Mouse (Mus musculus) CH12.LX (cell line): ENCODE data around the gene Mme. TPM values are rescaled to one million over a fixed set of nuclear protein-coding genes. Genes with fewer than 3 reads are reported as not detected.

Experiments
- DNase-seq: peaks from one replicate; pipeline ENCODE4 v3.0.0-alpha.2; 2013; ENCODE audit errors: extremely low read depth
- H3K27ac ChIP-seq: 2 replicates; pipeline ENCODE4 v1.5.1; 2012; ENCODE audit warnings: low read depth, mild to moderate bottlenecking, control low read depth, moderate library complexity; ENCODE audit not compliant: insufficient read depth
- H3K27me3 ChIP-seq: replicated peaks from 2 replicates; pipeline ENCODE3; 2012; ENCODE audit warnings: inconsistent platforms
- H3K36me3 ChIP-seq, 2 experiments: replicated peaks in 1 of 2; 2 replicates each; pipeline versions ENCODE3 to v1.6.1; 2012; ENCODE audit warnings: inconsistent platforms in 1 of 2, low read length in 1 of 2, mild to moderate bottlenecking in 1 of 2, mixed read lengths in 1 of 2, moderate library complexity in 1 of 2; ENCODE audit not compliant: control insufficient read depth in 1 of 2, insufficient read depth in 1 of 2
- H3K4me1 ChIP-seq, 2 experiments: 2 replicates each; pipeline ENCODE4 v1.6.1; 2012; ENCODE audit warnings: inconsistent platforms in 1 of 2, moderate library complexity in 1 of 2; ENCODE audit not compliant: insufficient read depth in 2 of 2, control insufficient read depth in 1 of 2
- H3K4me2 ChIP-seq: 2 replicates; pipeline ENCODE4 v1.6.1; 2012; ENCODE audit warnings: low read depth, mild to moderate bottlenecking, control low read depth; ENCODE audit not compliant: poor library complexity, insufficient read depth, severe bottlenecking
- H3K4me3 ChIP-seq, 3 experiments: fragments of 150-350 bp in 1 of 3; sonication (generic) in 1 of 3; replicated peaks in 1 of 3; 2 replicates each; pipeline versions ENCODE3 to v1.5.1; 2011 to 2012; ENCODE audit warnings: low read depth in 2 of 3, low read length in 2 of 3, mild to moderate bottlenecking in 2 of 3, moderate library complexity in 2 of 3, control low read depth in 1 of 3, improper control_type of control experiment in 1 of 3, inconsistent platforms in 1 of 3, mixed read lengths in 1 of 3; ENCODE audit not compliant: poor library complexity in 1 of 3
- H3K79me2 ChIP-seq: replicated peaks from 2 replicates; pipeline ENCODE4 v1.6.1; 2012; ENCODE audit warnings: mild to moderate bottlenecking, moderate library complexity; ENCODE audit not compliant: control insufficient read depth, poor library complexity, insufficient read depth, severe bottlenecking; ENCODE audit errors: extremely low read depth
- H3K9ac ChIP-seq: 2 replicates; pipeline ENCODE4 v1.6.1; 2012; ENCODE audit warnings: low read depth, mild to moderate bottlenecking, control low read depth, moderate library complexity; ENCODE audit not compliant: insufficient read depth
- H3K9me3 ChIP-seq: replicated peaks from 2 replicates; pipeline ENCODE3; 2012; ENCODE audit warnings: low read length, inconsistent platforms, mixed read lengths
- BHLHE40 ChIP-seq: IDR thresholded peaks from 2 replicates; pipeline ENCODE4 v1.6.1; 2011; ENCODE audit warnings: mild to moderate bottlenecking, low read depth, low read length, improper control_type of control experiment
- CHD1 ChIP-seq: IDR thresholded peaks from 2 replicates; pipeline ENCODE4 v1.6.1; 2012; ENCODE audit warnings: low read depth, low read length, improper control_type of control experiment, inconsistent platforms
- CHD2 ChIP-seq: IDR thresholded peaks from 2 replicates; pipeline ENCODE4 v1.6.1; 2011; ENCODE audit warnings: low read length, improper control_type of control experiment
- CTCF ChIP-seq, 2 experiments: IDR thresholded peaks in 1 of 2; conservative IDR thresholded peaks in 1 of 2; 2 replicates each; pipeline ENCODE4 v1.5.1; 2011 to 2012; ENCODE audit warnings: low read depth in 2 of 2, low read length in 2 of 2, improper control_type of control experiment in 1 of 2, inconsistent platforms in 1 of 2, mild to moderate bottlenecking in 1 of 2, moderate library complexity in 1 of 2
- EP300 ChIP-seq: IDR thresholded peaks from 2 replicates; pipeline ENCODE4 v1.6.1; 2011; ENCODE audit warnings: low read length, improper control_type of control experiment
- ETS1 ChIP-seq: conservative IDR thresholded peaks from 2 replicates; pipeline ENCODE4 v1.6.1; 2012; ENCODE audit warnings: low read depth, mild to moderate bottlenecking, inconsistent platforms, low read length, improper control_type of control experiment, moderate library complexity
- GABPA ChIP-seq: IDR thresholded peaks from 2 replicates; pipeline ENCODE4 v1.6.1; 2012; ENCODE audit warnings: low read depth, low read length, improper control_type of control experiment, inconsistent platforms; ENCODE audit not compliant: insufficient replicate concordance
- HCFC1 ChIP-seq: IDR thresholded peaks from 2 replicates; pipeline ENCODE4 v1.6.1; 2012; ENCODE audit warnings: low read depth, mild to moderate bottlenecking, inconsistent platforms, low read length, improper control_type of control experiment
- IRF4 ChIP-seq: IDR thresholded peaks from 2 replicates; pipeline ENCODE4 v1.6.1; 2014; ENCODE audit warnings: low read depth, mild to moderate bottlenecking, inconsistent platforms, low read length, improper control_type of control experiment
- JUND ChIP-seq: conservative IDR thresholded peaks from 2 replicates; pipeline ENCODE4 v1.6.1; 2011; ENCODE audit warnings: low read depth, low read length, improper control_type of control experiment
- KAT2A ChIP-seq: IDR thresholded peaks from 2 replicates; pipeline ENCODE4 v1.6.1; 2012; ENCODE audit warnings: low read length, improper control_type of control experiment, inconsistent platforms; ENCODE audit not compliant: insufficient replicate concordance
- MAFK ChIP-seq: IDR thresholded peaks from 2 replicates; pipeline ENCODE4 v1.6.1; 2011; ENCODE audit warnings: low read length, improper control_type of control experiment; ENCODE audit not compliant: insufficient replicate concordance
- MEF2A ChIP-seq: IDR thresholded peaks from 2 replicates; pipeline ENCODE4 v1.6.1; 2014; ENCODE audit warnings: low read depth, mild to moderate bottlenecking, inconsistent platforms, low read length, improper control_type of control experiment, borderline replicate concordance
- MYC ChIP-seq: IDR thresholded peaks from 2 replicates; pipeline ENCODE4 v1.6.1; 2011; ENCODE audit warnings: low read depth, mild to moderate bottlenecking, improper control_type of control experiment, low read length
- NELFE ChIP-seq: IDR thresholded peaks from 2 replicates; pipeline ENCODE4 v1.6.1; 2011; ENCODE audit warnings: low read depth, low read length, improper control_type of control experiment
- PAX5 ChIP-seq: IDR thresholded peaks from 2 replicates; pipeline ENCODE4 v1.6.1; 2012; ENCODE audit warnings: low read length, inconsistent platforms, mixed read lengths
- POLR2A ChIP-seq: IDR thresholded peaks from 2 replicates; pipeline ENCODE4 v1.6.1; 2011; ENCODE audit warnings: low read depth, mild to moderate bottlenecking, improper control_type of control experiment, low read length
- POLR2AphosphoS2 ChIP-seq: IDR thresholded peaks from 2 replicates; pipeline ENCODE4 v1.6.1; 2011; ENCODE audit warnings: low read depth, low read length, improper control_type of control experiment
- RAD21 ChIP-seq: IDR thresholded peaks from 2 replicates; pipeline ENCODE4 v1.6.1; 2011; ENCODE audit warnings: low read depth, mild to moderate bottlenecking, low read length, improper control_type of control experiment, moderate library complexity
- RCOR1 ChIP-seq: conservative IDR thresholded peaks from 2 replicates; pipeline ENCODE4 v1.6.1; 2012; ENCODE audit warnings: low read depth, mild to moderate bottlenecking, inconsistent platforms, low read length, improper control_type of control experiment
- SIN3A ChIP-seq: IDR thresholded peaks from 2 replicates; pipeline ENCODE4 v1.6.1; 2012; ENCODE audit warnings: low read length, improper control_type of control experiment, inconsistent platforms
- SMC3 ChIP-seq: IDR thresholded peaks from 2 replicates; pipeline ENCODE4 v1.6.1; 2011; ENCODE audit warnings: low read depth, low read length, improper control_type of control experiment
- TCF12 ChIP-seq: IDR thresholded peaks from 2 replicates; pipeline ENCODE4 v1.6.1; 2014; ENCODE audit warnings: low read depth, mild to moderate bottlenecking, inconsistent platforms, low read length, improper control_type of control experiment
- UBTF ChIP-seq: IDR thresholded peaks from 2 replicates; pipeline ENCODE4 v1.6.1; 2012; ENCODE audit warnings: low read depth, mild to moderate bottlenecking, inconsistent platforms, low read length, improper control_type of control experiment, moderate library complexity
- USF1 ChIP-seq: IDR thresholded peaks from 2 replicates; pipeline ENCODE4 v1.6.1; 2014; ENCODE audit warnings: low read depth, mild to moderate bottlenecking, inconsistent platforms, low read length, improper control_type of control experiment
- USF2 ChIP-seq: conservative IDR thresholded peaks from 2 replicates; pipeline ENCODE4 v1.6.1; 2011; ENCODE audit warnings: low read depth, low read length, improper control_type of control experiment
- ZC3H11A ChIP-seq: IDR thresholded peaks from 2 replicates; pipeline ENCODE4 v1.6.1; 2012; ENCODE audit warnings: low read depth, mild to moderate bottlenecking, inconsistent platforms, low read length, improper control_type of control experiment
- ZNF384 ChIP-seq: IDR thresholded peaks from 2 replicates; pipeline ENCODE4 v1.6.1; 2012; ENCODE audit warnings: low read depth, low read length, improper control_type of control experiment, inconsistent platforms
- dilution Hi-C: fragments of 300-500 bp; cut with MboI; formaldehyde crosslinking; loops from 2 replicates; pipeline ENCODE4 v1.14.3; 2020; ENCODE audit warnings: low sequenced_read_pairs; ENCODE audit not compliant: extremely low pct_unique_long_range_greater_than_20kb, extremely low pct_ligation_motif_present
- in situ Hi-C: fragments of 300-500 bp; cut with MboI; formaldehyde crosslinking; loops from 3 replicates; pipeline ENCODE4 v1.14.3; 2019; ENCODE audit warnings: low sequenced_read_pairs, low pct_ligation_motif_present, low pct_unique_long_range_greater_than_20kb, mixed read lengths
- polyA plus RNA-seq: library from polyadenylated mRNA; unstranded; fragments of >175 nt; gene quantifications from 2 replicates; pipeline ENCODE4 v1.2.1, GENCODE M21; 2012; ENCODE audit warnings: low read depth; ENCODE audit not compliant: insufficient read length
- total RNA-seq, 2 experiments: library from RNA; depleted of rRNA; stranded (reverse); fragments of 300-350 nt in 1 of 2; fragments of >200 nt in 1 of 2; gene quantifications; 2 replicates each; pipeline ENCODE4 v1.2.3; 2012 to 2014

Mme gene
- total and polyA plus RNA-seq, 3 experiments, result not detected

DNA sequence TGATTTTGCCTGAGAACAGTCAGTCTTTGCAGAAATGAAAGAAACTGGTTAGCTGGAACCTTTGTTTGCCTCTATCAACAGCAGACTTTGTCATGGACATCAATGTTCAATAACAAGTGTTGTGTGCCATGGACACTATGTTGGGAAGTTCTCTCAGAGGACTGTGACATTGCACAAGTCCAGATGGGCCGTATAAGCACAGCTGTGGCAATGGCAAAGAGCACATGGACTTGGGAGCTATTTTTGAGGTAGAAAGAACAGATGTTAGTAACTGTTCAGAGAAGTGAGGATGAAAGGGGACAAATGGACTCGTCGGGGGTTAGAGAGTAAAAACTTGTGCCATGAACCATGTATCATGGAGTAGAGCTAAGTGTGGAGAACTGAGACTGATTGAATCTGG is 165.1 kb downstream of the Mme start:
- H3K27ac ChIP-seq, result no peak overlapping the region
- H3K9me3 ChIP-seq, result no peaks in the 10 kb centered on the region
- no peaks in the 10 kb centered on the region for H3K4me1 ChIP-seq
- no peak overlapping the region for H3K4me2 ChIP-seq
- H3K27me3 ChIP-seq, result no peaks in the 10 kb centered on the region
- dilution Hi-C loops, result no loop called here
- no peaks in the 10 kb centered on the region for H3K79me2 ChIP-seq
- no peaks in the 10 kb centered on the region for H3K36me3 ChIP-seq
- DNase-seq, result no peak
- TF ChIP-seq USF1 (no peak), JUND (no peak), CTCF (conservative IDR thresholded peaks at IDR 0.05 in 1 of 2, IDR thresholded peaks at IDR 0.05 in 1 of 2; ENCODE audit: low read depth in 2 of 2, low read length in 2 of 2) (no peak), MAFK (no peak), EP300 (no peak), BHLHE40 (no peak), ETS1 (no peak), ZNF384 (no peak), KAT2A (no peak), ZC3H11A (no peak), USF2 (no peak), MYC (no peak), RAD21 (no peak), POLR2AphosphoS2 (no peak), UBTF (no peak), HCFC1 (no peak), PAX5 (no peak), GABPA (no peak), RCOR1 (no peak)
- no peak overlapping the region for H3K9ac ChIP-seq
- in situ Hi-C loops, result no loop called here
- H3K4me3 ChIP-seq, result no peak overlapping the region

DNA sequence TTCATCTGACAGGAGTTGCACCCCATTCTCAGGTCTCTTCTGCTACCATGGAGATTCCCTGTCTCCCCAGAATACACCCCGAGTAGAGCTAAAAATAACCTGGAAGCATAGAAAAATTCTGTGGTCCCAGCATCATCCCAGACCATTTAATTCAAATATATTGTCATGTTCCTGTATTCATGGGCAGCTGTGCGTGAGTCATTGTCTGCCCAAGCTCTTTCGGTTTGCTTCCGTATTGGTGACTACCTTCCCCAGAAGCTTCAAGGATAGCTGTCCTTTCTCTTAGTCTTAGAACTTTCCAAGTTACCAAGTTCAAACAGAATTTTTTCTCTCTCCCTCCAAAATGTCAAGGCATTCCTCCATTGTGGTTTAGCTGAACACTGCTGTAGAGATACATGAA is 169.7 kb downstream of the Mme start:
- dilution Hi-C loops, result no loop called here
- Histone ChIP-seq H3K4me1 (no peaks in the 10 kb centered on the region), H3K36me3 (no peaks in the 10 kb centered on the region), H3K4me3 (no peak overlapping the region), H3K9me3 (no peaks in the 10 kb centered on the region), H3K9ac (no peak overlapping the region), H3K27me3 (no peaks in the 10 kb centered on the region), H3K79me2 (no peaks in the 10 kb centered on the region), H3K27ac (no peak overlapping the region), H3K4me2 (no peak overlapping the region)
- TF ChIP-seq CHD2, result no peak
- no peak for TF ChIP-seq POLR2AphosphoS2
- TF ChIP-seq POLR2A, result no peak
- TF ChIP-seq RCOR1, result no peak
- TF ChIP-seq SIN3A, result no peak
- TF ChIP-seq IRF4, result no peak
- no peak for TF ChIP-seq RAD21
- TF ChIP-seq USF1, result no peak
- no peak for TF ChIP-seq HCFC1
- no peak for TF ChIP-seq CTCF (conservative IDR thresholded peaks at IDR 0.05 in 1 of 2, IDR thresholded peaks at IDR 0.05 in 1 of 2; ENCODE audit: low read depth in 2 of 2, low read length in 2 of 2)
- TF ChIP-seq PAX5, result no peak
- TF ChIP-seq ZNF384, result no peak
- TF ChIP-seq SMC3, result no peak
- no peak for TF ChIP-seq EP300
- TF ChIP-seq CHD1, result no peak
- no peak for TF ChIP-seq GABPA
- TF ChIP-seq ETS1, result no peak
- no peak for TF ChIP-seq MEF2A
- TF ChIP-seq NELFE, result no peak
- TF ChIP-seq TCF12, result no peak
- no peak for DNase-seq
- in situ Hi-C loops, result no loop called here
